Mouse (Mus musculus) bone marrow macrophage, adult 2 months (primary cell): ENCODE data around the gene Prickle2.

ENCODE experiments used
- CTCF ChIP-seq: IDR thresholded peaks from 2 replicates; pipeline ENCODE4 v1.5.1; 2012; ENCODE audit warnings: low read depth, mild to moderate bottlenecking, low read length, moderate library complexity
- POLR2A ChIP-seq: IDR thresholded peaks from 2 replicates; pipeline ENCODE4 v1.6.1; 2012; ENCODE audit warnings: mild to moderate bottlenecking, low read depth, low read length, borderline replicate concordance

GRCm38 (mm10) chr6:92705353-92706144 is 406 bp downstream of the Prickle2 start:
- TF ChIP-seq POLR2A (no peak), CTCF (no peak)
